Mouse (Mus musculus) cortical plate, adult 2 months (tissue): Measurements from ENCODE around the gene Ttll13.

Source experiments
- CTCF ChIP-seq: fragments of 200-500 bp; IDR thresholded peaks from 2 replicates; pipeline ENCODE4 v1.5.1; 2011; ENCODE audit warnings: mild to moderate bottlenecking, control low read depth, low read length; ENCODE audit not compliant: insufficient read depth; ENCODE audit errors: extremely low read depth
- POLR2A ChIP-seq: fragments of 200-500 bp; IDR thresholded peaks from 2 replicates; pipeline ENCODE4 v1.6.1; 2011; ENCODE audit warnings: mild to moderate bottlenecking, low read length, control low read depth; ENCODE audit not compliant: insufficient read depth; ENCODE audit errors: extremely low read depth

DNA sequence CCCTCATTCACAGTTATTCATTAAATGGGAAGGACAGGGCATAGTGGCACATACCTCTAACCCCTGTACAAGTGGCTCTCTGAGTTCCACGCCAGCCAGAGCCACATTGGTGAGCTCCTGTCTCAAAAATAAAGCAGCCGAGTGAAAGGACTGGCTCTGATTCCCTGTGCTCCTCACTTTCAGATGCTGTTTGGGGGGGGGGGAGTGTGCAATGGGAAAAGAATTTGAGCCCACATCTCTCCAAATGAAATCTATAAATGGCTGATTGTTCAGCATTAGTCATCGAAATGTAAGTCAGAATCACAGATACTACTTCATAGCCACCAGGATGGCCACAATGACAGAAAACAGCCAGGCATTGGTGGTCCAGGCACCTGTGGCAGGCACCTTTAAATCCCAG, 50.9 kb downstream of the Ttll13 start:
- TF ChIP-seq CTCF (no peak), POLR2A (no peak)
